Mouse (Mus musculus) layer of hippocampus, postnatal 14 days (tissue): ENCODE measurements at regions not wholly inside any gene's neighbourhood (a gene's known extent, or its start where the extent isn't known, plus 50 kb on each side); places are given as distances from the start of the nearest gene placed in this dataset.
"Not testable (repeated sequence)": the region's sequence is repeated elsewhere in the genome, so short reads cannot be mapped to it uniquely, and the experiment has no call there.

Experiments
- DNase-seq, 2 experiments: peaks; one replicate each; pipeline ENCODE4 v3.0.0; 2021 to 2022; ENCODE audit warnings: low spot score in 2 of 2, mixed read lengths in 1 of 2

GRCm38 (mm10) chr5:10550115-10550514 is 303.8 kb upstream of the Gm5152 start:
- DNase-seq, result not testable (repeated sequence)

GRCm38 (mm10) chr5:10562321-10562720 is 316.0 kb upstream of the Gm5152 start:
- peak in 1 of 2 experiments; percentile 41 for DNase-seq

- DNase-seq, result no peak
These were observed 346.1 kb upstream of the Gm5152 start for GRCm38 (mm10) chr5:10592392-10592791.

GRCm38 (mm10) chr5:10600774-10601173 is 346.8 kb upstream of the Gm8871 start:
- DNase-seq, result no peak

- peak in 1 of 2 experiments; percentile 63 for DNase-seq
These were observed 314.4 kb upstream of the Gm8871 start for GRCm38 (mm10) chr5:10633176-10633575.

GRCm38 (mm10) chr5:10648075-10648474 is 299.5 kb upstream of the Gm8871 start:
- peak in 1 of 2 experiments; percentile 7 for DNase-seq

- DNase-seq, result no peak
These were observed 284.3 kb upstream of the Gm8871 start for GRCm38 (mm10) chr5:10663301-10663700.

- DNase-seq, result peak in 1 of 2 experiments; percentile 3
These were observed 273.4 kb upstream of the Gm8871 start for GRCm38 (mm10) chr5:10674199-10674598.

- peak in 1 of 2 experiments; percentile 5 for DNase-seq
These were observed 262.1 kb upstream of the Gm8871 start for GRCm38 (mm10) chr5:10685519-10685918.

- DNase-seq, result no peak
These were observed 220.5 kb upstream of the Gm8871 start for GRCm38 (mm10) chr5:10727056-10727455.

GRCm38 (mm10) chr5:10749546-10749945 is 198.1 kb upstream of the Gm8871 start:
- no peak for DNase-seq

GRCm38 (mm10) chr5:10767469-10767868 is 180.1 kb upstream of the Gm8871 start:
- DNase-seq, result no peak
